Mouse (Mus musculus): ENCODE data around the gene Vps41. TPM values are rescaled to one million over a fixed set of nuclear protein-coding genes. Genes with fewer than 3 reads are reported as not detected.

The Vps41 gene
- total RNA-seq (2012; rRNA removed): 24.0 and 27.2 TPM in 2 replicates
- polyA plus RNA-seq (2012; ENCODE audit: insufficient read depth in 1 of 2, insufficient read length in 2 of 2, low read depth in 1 of 2, low replicate concordance in 2 of 2, missing spikeins in 1 of 2): 10 to 100 TPM in 1 of 2 experiments, not detected in 1; 26.0 TPM

DNA sequence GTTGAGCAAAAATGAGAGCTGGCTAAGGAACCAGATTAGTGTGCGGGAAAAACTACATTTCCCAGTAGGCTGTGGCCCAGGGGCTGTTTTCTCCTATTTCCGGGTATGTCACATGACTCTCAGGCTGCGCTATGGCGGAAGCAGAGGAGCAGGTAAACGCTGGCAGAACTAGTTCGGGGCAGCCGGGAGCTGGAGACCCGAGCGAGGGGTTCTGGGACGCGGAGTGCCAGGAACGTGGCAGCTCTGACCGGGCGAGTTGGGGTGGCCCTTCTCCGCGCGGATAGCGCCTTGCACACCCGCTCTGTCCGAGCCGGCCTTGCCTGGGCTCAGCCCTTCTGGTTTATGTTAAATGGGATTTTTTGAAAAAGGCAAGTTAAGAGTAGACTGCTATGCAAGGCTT lies at the start of gene Vps41:
Gene Vps41, plus strand, starts transcription at position 102 of the 400 bp plus-strand sequence.
- TF ChIP-seq USF1 (IDR thresholded peaks at IDR 0.05; ENCODE audit: low read depth, low read length) (peak; percentile 97), ELF1 (IDR thresholded peaks at IDR 0.05; ENCODE audit: low read depth, low read length) (peak; percentile 100), BHLHE40 (IDR thresholded peaks at IDR 0.05; ENCODE audit: borderline replicate concordance, low read depth, low read length) (no peak), MYB (IDR thresholded peaks at IDR 0.05; ENCODE audit: low read depth, low read length) (no peak), TCF12 (IDR thresholded peaks at IDR 0.05; ENCODE audit: low read depth, low read length) (0 out of 2 replicates have a peak, but pooled peaks have one; percentile 49), POLR2A (IDR thresholded peaks at IDR 0.05; ENCODE audit: control insufficient read depth in 1 of 2, insufficient read depth in 1 of 2, low read depth in 1 of 2, low read length in 2 of 2, poor library complexity in 1 of 2) (peak; percentile 45 to 77; a peak in 3 of 4 replicates), HCFC1 (IDR thresholded peaks at IDR 0.05; ENCODE audit: low read depth, low read length) (peak; percentile 98), TBP (IDR thresholded peaks at IDR 0.05; ENCODE audit: low read depth, low read length) (peak; percentile 78), KAT2A (conservative IDR thresholded peaks at IDR 0.05; ENCODE audit: low read depth, low read length) (peak; percentile 84; the same call in 1 of the 2 replicates), NELFE (IDR thresholded peaks at IDR 0.05; ENCODE audit: low read depth, low read length) (peak; percentile 62), USF2 (IDR thresholded peaks at IDR 0.05; ENCODE audit: borderline replicate concordance in 1 of 2, insufficient read depth in 1 of 2, low read depth in 1 of 2, low read length in 2 of 2) (peak; percentile 77 to 85), MXI1 (IDR thresholded peaks at IDR 0.05; ENCODE audit: low read depth, low read length) (peak; percentile 42; the same call in 1 of the 2 replicates), MAX (IDR thresholded peaks at IDR 0.05; ENCODE audit: low read length) (0 out of 2 replicates have a peak, but pooled peaks have one; percentile 42), SIN3A (IDR thresholded peaks at IDR 0.05; ENCODE audit: low read length) (peak; percentile 98), RCOR1 (IDR thresholded peaks at IDR 0.05; ENCODE audit: low read depth, low read length) (no peak)
- Histone ChIP-seq H3K36me3 (ENCODE audit: control insufficient read depth in 1 of 2, insufficient read depth in 2 of 2, low read length in 2 of 2) (peaks cover 0 to 4% of the 10 kb centered on the region in 2 experiments; a peak in 2 of 4 replicates), H3K9ac (ENCODE audit: control insufficient read depth, low read depth, low read length, poor library complexity, severe bottlenecking) (peak within 1 kb of the TSS; percentile 68), H3K4me1 (ENCODE audit: control insufficient read depth in 1 of 2, insufficient read depth in 2 of 2, low read length in 2 of 2) (peaks cover 0 to 2% of the 10 kb centered on the region in 2 experiments; a peak in 1 of 4 replicates), H3K4me3 (ENCODE audit: control insufficient read depth in 1 of 2, insufficient read depth in 1 of 2, low read depth in 2 of 2, low read length in 2 of 2) (peak within 1 kb of the TSS; percentile 72 to 90), H3K27me3 (ENCODE audit: control insufficient read depth in 1 of 2, insufficient read depth in 2 of 2, low read length in 2 of 2) (peaks cover 0 to 2% of the 10 kb centered on the region in 2 experiments; a peak in 1 of 4 replicates), H3K27ac (ENCODE audit: control insufficient read depth, low read depth, low read length) (no peak within 1 kb of the TSS), H3K79me2 (ENCODE audit: control insufficient read depth, insufficient read depth, low read length, poor library complexity) (peaks cover 2% of the 10 kb centered on the region; the same call in 1 of the 2 replicates), H3K9me3 (replicated peaks; ENCODE audit: insufficient read depth, low read length) (no peaks in the 10 kb centered on the region)
- DNase-seq (ENCODE audit: low read depth, low spot score): peak; percentile 89

DNA sequence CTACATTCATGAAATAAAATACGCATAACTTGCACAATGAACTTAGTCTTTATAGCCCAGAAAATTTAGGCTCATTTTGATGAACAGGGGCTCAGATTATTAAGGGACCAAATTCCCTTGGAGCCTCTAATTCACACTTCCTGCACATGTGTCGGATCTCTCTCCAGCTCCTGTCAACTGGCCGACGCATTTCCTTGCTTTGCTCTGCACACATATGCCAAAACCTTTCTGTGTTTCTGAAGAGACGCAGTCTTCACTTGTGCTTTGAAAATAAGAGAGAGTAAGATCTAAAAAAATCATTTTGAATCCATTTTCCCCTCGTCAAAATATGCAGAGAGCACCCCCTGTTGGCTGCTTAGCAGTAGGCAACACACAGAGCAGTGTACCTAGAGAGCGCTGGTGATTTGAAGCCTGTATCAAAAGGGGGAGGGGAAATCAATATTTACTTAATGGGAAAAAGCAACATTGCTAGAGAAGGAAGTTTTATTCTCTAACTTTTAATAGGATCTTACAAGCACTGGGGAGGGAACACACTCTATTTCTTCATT lies 18.5 kb upstream of the Vps41 start:
- Histone ChIP-seq H3K9ac (ENCODE audit: control insufficient read depth, low read depth, low read length, poor library complexity, severe bottlenecking) (no peak overlapping the region), H3K79me2 (ENCODE audit: control insufficient read depth, insufficient read depth, low read length, poor library complexity) (no peaks in the 10 kb centered on the region), H3K36me3 (ENCODE audit: control insufficient read depth in 1 of 2, insufficient read depth in 2 of 2, low read length in 2 of 2) (no peaks in the 10 kb centered on the region), H3K27me3 (ENCODE audit: control insufficient read depth in 1 of 2, insufficient read depth in 2 of 2, low read length in 2 of 2) (no peaks in the 10 kb centered on the region; a peak in 1 of 4 replicates), H3K4me3 (ENCODE audit: control insufficient read depth in 1 of 2, insufficient read depth in 1 of 2, low read depth in 2 of 2, low read length in 2 of 2) (no peak overlapping the region), H3K4me1 (ENCODE audit: control insufficient read depth in 1 of 2, insufficient read depth in 2 of 2, low read length in 2 of 2) (no peaks in the 10 kb centered on the region), H3K9me3 (replicated peaks; ENCODE audit: insufficient read depth, low read length) (no peaks in the 10 kb centered on the region), H3K27ac (ENCODE audit: control insufficient read depth, low read depth, low read length) (no peak overlapping the region)
- TF ChIP-seq CTCF (IDR thresholded peaks at IDR 0.05 in 2 of 3, conservative IDR thresholded peaks at IDR 0.05 in 1 of 3; ENCODE audit: control insufficient read depth in 1 of 3, insufficient read depth in 1 of 3, low read depth in 2 of 3, low read length in 3 of 3, poor library complexity in 1 of 3, severe bottlenecking in 1 of 3) (peak; percentile 38 to 57 (median 52)), JUND (IDR thresholded peaks at IDR 0.05; ENCODE audit: low read depth, low read length) (no peak), ZC3H11A (IDR thresholded peaks at IDR 0.05; ENCODE audit: low read depth, low read length) (peak; percentile 23; the same call in 1 of the 2 replicates), RAD21 (IDR thresholded peaks at IDR 0.05; ENCODE audit: low read depth, low read length) (peak; percentile 53), SMC3 (IDR thresholded peaks at IDR 0.05; ENCODE audit: low read depth, low read length) (peak; percentile 48), TAL1 (IDR thresholded peaks at IDR 0.05; ENCODE audit: low read length) (no peak)
- peak; percentile 28 for DNase-seq (ENCODE audit: low read depth, low spot score)

All from MEL (cell line).